Mouse (Mus musculus) urinary bladder, adult 18-20 months (tissue): ENCODE data around the gene Foxp1.

Experiments used
- DNase-seq, 2 experiments: peaks; one replicate each; pipeline ENCODE4 v3.0.0; 2022; ENCODE audit warnings: low spot score in 2 of 2, mixed read lengths in 2 of 2

Gene Foxp1

GRCm38 (mm10) chr6:99388741-99389675 lies 133.5 kb downstream of the Foxp1 start:
- peak; percentile 46 to 53 for DNase-seq

GRCm38 (mm10) chr6:99388023-99388422 lies 134.5 kb downstream of the Foxp1 start:
- DNase-seq, result no peak

GRCm38 (mm10) chr6:99385059-99385604 lies 137.4 kb downstream of the Foxp1 start:
- DNase-seq, result no peak

- DNase-seq, result no peak
These were observed 138.6 kb downstream of the Foxp1 start for GRCm38 (mm10) chr6:99383846-99384472.

GRCm38 (mm10) chr6:99380146-99380545 lies 142.4 kb downstream of the Foxp1 start:
- DNase-seq, result no peak

GRCm38 (mm10) chr6:99378997-99379710 lies 143.4 kb downstream of the Foxp1 start:
- no peak for DNase-seq

- no peak for DNase-seq
These were observed 144.8 kb downstream of the Foxp1 start for GRCm38 (mm10) chr6:99377716-99378115.

- DNase-seq, result no peak
These were observed 145.4 kb downstream of the Foxp1 start for GRCm38 (mm10) chr6:99377131-99377530.

- DNase-seq, result no peak
These were observed 145.8 kb downstream of the Foxp1 start for GRCm38 (mm10) chr6:99376721-99377120.

- DNase-seq, result no peak
These were observed 146.7 kb downstream of the Foxp1 start for GRCm38 (mm10) chr6:99375865-99376264.

- DNase-seq, result no peak
These were observed 147.1 kb downstream of the Foxp1 start for GRCm38 (mm10) chr6:99375376-99375775.

GRCm38 (mm10) chr6:99374448-99375271 lies 147.9 kb downstream of the Foxp1 start:
- DNase-seq, result no peak

GRCm38 (mm10) chr6:99372427-99372826 lies 150.1 kb downstream of the Foxp1 start:
- no peak for DNase-seq

- DNase-seq, result no peak
These were observed 150.5 kb downstream of the Foxp1 start for GRCm38 (mm10) chr6:99372016-99372415.

GRCm38 (mm10) chr6:99369931-99370330 lies 152.6 kb downstream of the Foxp1 start:
- DNase-seq, result no peak

GRCm38 (mm10) chr6:99369156-99369555 lies 153.4 kb downstream of the Foxp1 start:
- no peak for DNase-seq

GRCm38 (mm10) chr6:99368118-99368753 lies 154.3 kb downstream of the Foxp1 start:
- DNase-seq, result no peak

GRCm38 (mm10) chr6:99364545-99364944 lies 158.0 kb downstream of the Foxp1 start:
- no peak for DNase-seq

GRCm38 (mm10) chr6:99360581-99360980 lies 161.9 kb downstream of the Foxp1 start:
- DNase-seq, result no peak

- DNase-seq, result no peak
These were observed 162.6 kb downstream of the Foxp1 start for GRCm38 (mm10) chr6:99359765-99360499.
